Comparison of ENCODE assay signal across 8 mouse cellular contexts in the genomic region with DNA sequence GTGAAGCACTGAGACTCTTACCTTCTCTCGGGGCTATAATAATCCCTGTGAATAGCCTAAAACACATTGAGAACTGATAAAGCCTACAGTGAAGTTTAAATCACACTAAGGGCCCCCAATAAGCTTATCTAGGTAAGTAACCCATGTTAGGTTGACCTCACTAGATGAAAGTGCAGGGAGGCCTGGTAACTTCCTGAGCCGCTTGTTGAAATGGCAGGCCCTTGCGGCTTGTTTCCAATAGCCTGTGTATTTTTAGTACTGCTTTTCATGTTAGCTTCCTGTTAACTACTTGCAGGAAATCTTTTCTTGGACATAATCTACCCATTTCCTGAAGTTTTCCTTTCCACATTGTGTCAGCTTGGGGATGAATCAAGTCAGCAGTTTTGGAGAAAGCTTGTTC.
DNase-seq lines count a peak whose midpoint lies in the region; ATAC-seq and TF ChIP-seq lines count a peak whose summit lies in the region.

No protein-coding gene starts in this region.

- H3K36me3 ChIP-seq in kidney, adult 2 months (ENCODE audit: control insufficient read depth, insufficient read depth, low read length): no peaks in the 10 kb centered on the region
- H3K36me3 ChIP-seq in kidney, embryonic 16.5 days (ENCODE audit: insufficient read depth, low read length): no peaks in the 10 kb centered on the region
- no peaks in the 10 kb centered on the region for H3K36me3 ChIP-seq in heart, embryonic 12.5 days
- no peaks in the 10 kb centered on the region for H3K36me3 ChIP-seq in liver, embryonic 11.5 days (ENCODE audit: control insufficient read depth, insufficient read depth, low read length)
- no peaks in the 10 kb centered on the region for H3K36me3 ChIP-seq in forebrain, embryonic 13.5 days (ENCODE audit: poor library complexity, severe bottlenecking)

- no peak for TF ChIP-seq CTCF in kidney, adult 2 months (conservative IDR thresholded peaks at IDR 0.05; ENCODE audit: insufficient read depth, insufficient read length, low read depth, low read length)

- no peaks in the 10 kb centered on the region for H3K9me3 ChIP-seq in kidney, embryonic 16.5 days (ENCODE audit: low read length)
- H3K9me3 ChIP-seq in heart, embryonic 12.5 days (replicated peaks): no peaks in the 10 kb centered on the region
- no peaks in the 10 kb centered on the region for H3K9me3 ChIP-seq in liver, embryonic 11.5 days (ENCODE audit: control insufficient read depth, low read length)
- no peaks in the 10 kb centered on the region for H3K9me3 ChIP-seq in forebrain, embryonic 13.5 days (replicated peaks)

- no peak for TF ChIP-seq POLR2A in kidney, adult 2 months (IDR thresholded peaks at IDR 0.05; ENCODE audit: low read depth, low read length)

- H3K27me3 ChIP-seq in kidney, adult 2 months (replicated peaks; ENCODE audit: control insufficient read depth, insufficient read depth, low read length): no peaks in the 10 kb centered on the region
- H3K27me3 ChIP-seq in kidney, embryonic 16.5 days (ENCODE audit: insufficient read depth, low read length): no peaks in the 10 kb centered on the region
- H3K27me3 ChIP-seq in heart, embryonic 12.5 days (replicated peaks): no peaks in the 10 kb centered on the region
- no peaks in the 10 kb centered on the region for H3K27me3 ChIP-seq in liver, embryonic 11.5 days (replicated peaks; ENCODE audit: control insufficient read depth, insufficient read depth, low read length)
- no peaks in the 10 kb centered on the region for H3K27me3 ChIP-seq in forebrain, embryonic 13.5 days

- WGBS in kidney, adult 2 months: 67% methylated on average over 3 of the region's 3 CpGs
- 60% methylated on average over 3 of the region's 3 CpGs for WGBS in kidney, embryonic 16.5 days
- 20% methylated on average over 3 of the region's 3 CpGs for WGBS in heart, embryonic 12.5 days
- 36% methylated on average over 3 of the region's 3 CpGs for WGBS in liver, embryonic 11.5 days
- WGBS in forebrain, embryonic 13.5 days: 93% methylated on average over 3 of the region's 3 CpGs

- H3K27ac ChIP-seq in kidney, adult 2 months (ENCODE audit: insufficient read depth, low read depth, low read length): peak overlapping the region; percentile 72
- H3K27ac ChIP-seq in kidney, embryonic 16.5 days (ENCODE audit: low read length): no peak overlapping the region; the same call in 1 of the 2 replicates
- H3K27ac ChIP-seq in heart, embryonic 12.5 days (ENCODE audit: poor library complexity, severe bottlenecking): peak overlapping the region; percentile 67
- H3K27ac ChIP-seq in liver, embryonic 11.5 days (ENCODE audit: low read depth, low read length): peak overlapping the region; percentile 28; the same call in 1 of the 2 replicates
- H3K27ac ChIP-seq in forebrain, embryonic 13.5 days: no peak overlapping the region

- H3K4me3 ChIP-seq in kidney, adult 2 months (ENCODE audit: insufficient read depth, low read depth, low read length): no peak overlapping the region
- no peak overlapping the region for H3K4me3 ChIP-seq in kidney, embryonic 16.5 days (ENCODE audit: low read length)
- H3K4me3 ChIP-seq in heart, embryonic 12.5 days: no peak overlapping the region
- H3K4me3 ChIP-seq in liver, embryonic 11.5 days (ENCODE audit: low read depth, low read length): no peak overlapping the region
- no peak overlapping the region for H3K4me3 ChIP-seq in forebrain, embryonic 13.5 days

- peaks cover 4% of the 10 kb centered on the region; the same call in 1 of the 2 replicates for H3K4me1 ChIP-seq in kidney, adult 2 months (ENCODE audit: control insufficient read depth, insufficient read depth, low read length)
- peaks cover 5% of the 10 kb centered on the region; the same call in 1 of the 2 replicates for H3K4me1 ChIP-seq in kidney, embryonic 16.5 days (ENCODE audit: insufficient read depth, low read length)
- H3K4me1 ChIP-seq in heart, embryonic 12.5 days (replicated peaks): peaks cover 17% of the 10 kb centered on the region
- peaks cover 15% of the 10 kb centered on the region for H3K4me1 ChIP-seq in liver, embryonic 11.5 days (replicated peaks; ENCODE audit: control insufficient read depth, insufficient read depth, low read length)
- H3K4me1 ChIP-seq in forebrain, embryonic 13.5 days: no peaks in the 10 kb centered on the region

- no peak for ATAC-seq in kidney, embryonic 16.5 days (ENCODE audit: low FRiP score, low TSS enrichment)
- ATAC-seq in heart, embryonic 12.5 days (ENCODE audit: insufficient number of reproducible peaks, low FRiP score): no peak; the same call in 1 of the 2 replicates
- ATAC-seq in liver, embryonic 11.5 days (replicated peaks; ENCODE audit: low FRiP score): peak; percentile 51
- no peak for ATAC-seq in forebrain, embryonic 13.5 days

- peak; percentile 66 for DNase-seq in kidney, adult 2 months
- no peak for DNase-seq in liver, embryonic 11.5 days (ENCODE audit: low spot score)
- peak; percentile 3 for DNase-seq in naive thymus-derived CD4-positive, alpha-beta T cell, adult 2 months (ENCODE audit: low read depth)
- DNase-seq in gastrocnemius, postnatal 25 days: no peak
- no peak for DNase-seq in right cerebral cortex, postnatal 14 days

- H3K9ac ChIP-seq in kidney, embryonic 16.5 days (replicated peaks; ENCODE audit: low read length): no peak overlapping the region
- 0 out of 2 replicates have a peak overlapping the region, but pooled peaks have one; percentile 19 for H3K9ac ChIP-seq in heart, embryonic 12.5 days
- no peak overlapping the region for H3K9ac ChIP-seq in liver, embryonic 11.5 days (ENCODE audit: low read depth, low read length)
- H3K9ac ChIP-seq in forebrain, embryonic 13.5 days: no peak overlapping the region

- no peak overlapping the region for H3K4me2 ChIP-seq in kidney, embryonic 16.5 days (replicated peaks; ENCODE audit: low read depth, low read length)
- H3K4me2 ChIP-seq in heart, embryonic 12.5 days: no peak overlapping the region
- 0 out of 2 replicates have a peak overlapping the region, but pooled peaks have one; percentile 35 for H3K4me2 ChIP-seq in liver, embryonic 11.5 days
- no peak overlapping the region for H3K4me2 ChIP-seq in forebrain, embryonic 13.5 days

Comparison
In these comparisons a context has a peak if more than half of its experiments do, and no peak if none do; other contexts are left out.
1. H3K27ac ChIP-seq: peak in kidney, adult 2 months (single experiment), heart, embryonic 12.5 days (single experiment) and liver, embryonic 11.5 days (single experiment); none in kidney, embryonic 16.5 days (single experiment) and forebrain, embryonic 13.5 days (single experiment).
2. DNase-seq: peak in kidney, adult 2 months (single experiment) and naive thymus-derived CD4-positive, alpha-beta T cell, adult 2 months (single experiment); none in liver, embryonic 11.5 days (single experiment), gastrocnemius, postnatal 25 days (single experiment) and right cerebral cortex, postnatal 14 days (single experiment).